Mouse (Mus musculus): ENCODE data around the gene Plekhh2.

GRCm38 (mm10) chr17:84508736-84509135 lies 3.0 kb upstream of the Plekhh2 start:
- no peak for TF ChIP-seq CTCF (conservative IDR thresholded peaks at IDR 0.05; ENCODE audit: insufficient read depth, insufficient read length, low read depth, low read length)
- TF ChIP-seq POLR2A (IDR thresholded peaks at IDR 0.05; ENCODE audit: low read depth, low read length), result no peak
